9 mouse cellular contexts compared by ENCODE assay signal in genomic region chr10:10812750-10813711, GRCm38 (mm10).
DNase-seq lines count a peak whose midpoint lies in the region; ATAC-seq and TF ChIP-seq lines count a peak whose summit lies in the region.
"Had no signal": no experiment of that assay in that cellular context is flagged by ENCODE, and none has a peak within 500 bp of the region (broad histone marks: within the 10 kb centered on the region; RNA-seq: fewer than 3 reads in every experiment).

No protein-coding gene starts in this region.

- ATAC-seq in embryonic facial prominence, embryonic 14.5 days (ENCODE audit: low read depth): peak; percentile 90
- no peak for ATAC-seq in inflammation-experienced regulatory T-cells, adult 6 months
- ATAC-seq in granulocyte monocyte progenitor cell, adult 5-6 weeks (replicated peaks; ENCODE audit: poor library complexity, severe bottlenecking): no peak; the same call in 1 of the 2 replicates

- intact Hi-C loops in left cerebral cortex, adult 2 months (cut with DNase I): loop anchor here (5.0 kb wide), 1 partner anchor 119 kb away; no protein-coding TSS in a partner anchor

- H3K9ac ChIP-seq in embryonic facial prominence, embryonic 14.5 days (ENCODE audit: low read depth, low read length): no peak overlapping the region
- H3K9ac ChIP-seq: midbrain, embryonic 12.5 days had no signal

- no peaks in the 10 kb centered on the region for H3K4me1 ChIP-seq in embryonic facial prominence, embryonic 14.5 days (ENCODE audit: control insufficient read depth, insufficient read depth, low read length)
- H3K4me1 ChIP-seq: midbrain, embryonic 12.5 days had no signal

- 56% methylated on average over 5 of the region's 5 CpGs for WGBS in embryonic facial prominence, embryonic 14.5 days

- DNase-seq in kidney, postnatal 4 days: peak; percentile 22 to 34
- no peak for DNase-seq in kidney, adult 18-20 months
- DNase-seq in adrenal gland, postnatal 14 days: peak; percentile 66
- peak; percentile 49 for DNase-seq in embryonic facial prominence, embryonic 14.5 days (ENCODE audit: low spot score)
- DNase-seq in left cerebral cortex, adult 2 months (ENCODE audit: extremely low spot score in 1 of 2, low spot score in 2 of 2): peak; percentile 52 to 73
- DNase-seq in retina, postnatal 7 days (ENCODE audit: low read depth, low spot score): peak; percentile 11

- no peak for TF ChIP-seq CTCF in left cerebral cortex, adult 2 months (IDR thresholded peaks at IDR 0.05)

- H3K4me3 ChIP-seq in embryonic facial prominence, embryonic 14.5 days (ENCODE audit: low read depth, low read length): no peak overlapping the region
- no peak overlapping the region for H3K4me3 ChIP-seq in left cerebral cortex, adult 2 months
- H3K4me3 ChIP-seq: midbrain, embryonic 12.5 days had no signal

- no peaks in the 10 kb centered on the region for H3K9me3 ChIP-seq in embryonic facial prominence, embryonic 14.5 days (ENCODE audit: control insufficient read depth, low read length)
- H3K9me3 ChIP-seq: midbrain, embryonic 12.5 days had no signal

- H3K4me2 ChIP-seq in embryonic facial prominence, embryonic 14.5 days (ENCODE audit: low read depth, low read length): no peak overlapping the region
- H3K4me2 ChIP-seq: midbrain, embryonic 12.5 days had no signal

- no peaks in the 10 kb centered on the region for H3K36me3 ChIP-seq in embryonic facial prominence, embryonic 14.5 days (ENCODE audit: control insufficient read depth, insufficient read depth, low read length)
- H3K36me3 ChIP-seq: midbrain, embryonic 12.5 days had no signal

- H3K27me3 ChIP-seq in embryonic facial prominence, embryonic 14.5 days (replicated peaks; ENCODE audit: control insufficient read depth, insufficient read depth, low read length): no peaks in the 10 kb centered on the region
- H3K27me3 ChIP-seq: midbrain, embryonic 12.5 days had no signal

- H3K27ac ChIP-seq in embryonic facial prominence, embryonic 14.5 days (replicated peaks; ENCODE audit: low read depth, low read length): no peak overlapping the region
- no peak overlapping the region for H3K27ac ChIP-seq in left cerebral cortex, adult 2 months
- H3K27ac ChIP-seq: midbrain, embryonic 12.5 days had no signal
